Mouse (Mus musculus) thymus, postnatal 14 days (tissue): Measurements from ENCODE around the gene Nabp2.

Experiments
- DNase-seq: peaks from one replicate; pipeline ENCODE4 v3.0.0; 2021

The Nabp2 gene

GRCm38 (mm10) chr10:128382482-128382881 is 28.8 kb downstream of the Nabp2 start:
- DNase-seq: no peak

- DNase-seq: no peak
Observed at GRCm38 (mm10) chr10:128380565-128380964, 30.7 kb downstream of the Nabp2 start.

GRCm38 (mm10) chr10:128379260-128379659 is 32.0 kb downstream of the Nabp2 start:
- DNase-seq: no peak

DNA sequence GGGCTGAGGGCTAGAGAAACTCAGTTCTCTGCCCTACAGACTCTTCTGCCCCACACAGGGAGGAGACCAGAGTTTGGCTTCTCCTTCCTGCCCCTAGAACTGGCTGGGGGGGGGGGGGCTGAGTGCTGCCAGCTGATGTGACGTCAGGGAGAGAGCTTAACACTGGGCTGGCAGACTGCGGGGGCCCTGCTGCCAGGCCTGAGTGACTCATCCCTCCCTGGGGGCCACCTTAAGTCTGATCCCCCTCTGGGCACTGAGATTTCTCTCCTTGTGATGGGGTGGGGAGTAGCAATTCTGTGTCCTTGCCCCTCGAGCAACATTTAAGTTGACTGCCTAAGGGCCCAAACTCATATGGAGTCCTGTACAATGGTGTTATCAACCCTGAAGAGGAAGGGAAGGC is 32.8 kb downstream of the Nabp2 start:
- DNase-seq: no peak

DNA sequence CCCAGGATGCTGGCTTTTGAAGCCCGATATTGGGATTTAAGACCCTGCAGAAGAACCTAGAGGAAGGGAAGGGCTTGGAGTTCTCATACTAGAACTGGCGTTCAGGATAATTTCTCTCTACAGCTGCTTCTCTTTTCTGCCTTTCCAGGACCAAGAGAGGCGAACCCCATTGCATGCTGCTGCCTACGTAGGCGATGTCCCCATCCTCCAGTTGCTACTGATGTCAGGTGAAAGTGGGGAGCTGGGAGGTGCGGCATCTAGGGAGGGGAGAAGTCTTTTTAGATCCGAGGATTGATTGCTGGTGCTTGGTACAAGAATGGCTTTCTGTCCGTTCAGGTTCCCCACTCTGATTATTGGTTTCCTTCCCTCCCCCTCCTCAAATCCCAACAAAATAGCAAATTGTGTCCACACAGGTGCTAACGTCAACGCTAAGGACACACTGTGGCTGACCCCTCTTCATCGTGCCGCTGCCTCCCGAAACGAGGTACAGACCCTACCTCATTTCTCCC is 33.3 kb downstream of the Nabp2 start:
- no peak for DNase-seq

DNA sequence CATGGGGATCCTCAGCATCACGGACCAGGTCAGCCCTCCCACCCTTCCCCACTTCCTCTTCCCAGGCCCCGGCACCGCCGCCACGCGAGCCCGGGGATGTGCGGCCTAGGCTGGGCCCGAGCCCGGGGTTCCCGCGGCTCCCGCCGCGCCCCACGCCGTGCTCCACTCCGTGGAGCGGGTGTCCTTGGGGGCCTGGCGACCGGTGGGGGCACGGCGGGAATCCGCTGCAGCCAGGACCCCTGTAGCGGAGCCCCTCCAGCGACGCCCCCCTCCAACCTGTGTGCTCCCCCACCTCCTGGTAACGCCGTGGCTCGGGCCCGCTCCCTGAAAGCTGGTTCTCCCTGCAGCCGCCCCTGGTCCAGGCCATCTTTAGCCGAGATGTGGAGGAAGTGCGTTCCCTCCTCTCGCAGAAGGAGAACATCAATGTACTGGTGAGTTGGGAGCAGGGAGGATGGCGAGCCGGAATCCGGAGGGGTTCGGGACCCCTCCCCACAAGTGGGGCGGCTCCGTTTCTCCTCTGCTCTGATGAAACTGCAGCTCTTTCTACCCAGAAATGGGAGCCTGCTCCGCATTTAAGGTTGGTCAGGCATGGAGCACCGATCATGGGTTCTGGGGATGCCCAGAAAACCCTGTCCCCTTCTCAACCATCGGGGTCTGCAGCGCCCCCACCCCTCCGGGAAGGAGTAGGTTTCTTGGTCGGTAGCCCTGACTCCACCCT is 33.9 kb downstream of the Nabp2 start:
- peak; percentile 64 for DNase-seq

DNA sequence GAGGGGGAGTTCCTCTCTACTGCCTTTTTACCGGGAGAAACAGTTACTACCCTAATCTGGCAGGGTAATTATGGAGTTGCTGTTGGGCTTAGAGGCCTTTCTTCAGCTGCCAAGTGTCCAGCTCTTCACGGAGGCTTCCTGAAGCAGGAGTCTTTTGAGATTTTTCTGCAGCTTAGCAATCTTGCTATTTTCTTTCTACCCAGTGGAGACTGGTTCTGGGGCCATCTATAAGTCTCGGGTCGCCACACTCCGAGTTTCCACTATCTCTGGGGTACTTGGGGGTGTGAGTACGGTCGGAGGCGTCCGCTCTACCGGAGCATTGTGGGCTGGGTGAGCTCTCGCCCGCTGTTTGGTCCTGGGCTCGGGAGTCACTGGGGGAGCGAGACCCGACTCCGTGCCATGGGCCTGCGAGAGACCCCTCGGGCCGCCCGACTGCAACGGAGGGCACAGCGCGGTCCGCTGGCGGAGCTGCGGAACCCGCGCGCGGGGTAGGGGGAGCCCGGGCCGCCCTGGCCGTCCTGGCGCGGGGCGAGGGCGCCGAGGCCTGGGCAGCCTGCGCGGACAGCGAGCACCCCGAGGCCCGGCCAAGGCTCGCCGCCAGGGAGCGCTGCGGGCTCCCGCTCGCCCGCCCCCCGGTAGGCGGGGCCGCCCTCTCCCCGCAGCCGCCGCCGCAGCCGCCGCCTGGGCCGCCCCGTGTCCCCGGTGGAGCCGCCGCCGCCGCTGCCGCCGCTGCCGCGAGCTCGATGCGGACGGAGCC is 34.7 kb downstream of the Nabp2 start, which contains the start of gene Ankrd52:
Gene Ankrd52, plus strand, starts transcription at position 661 of the 757 bp plus-strand sequence.
- DNase-seq: peak; percentile 88

DNA sequence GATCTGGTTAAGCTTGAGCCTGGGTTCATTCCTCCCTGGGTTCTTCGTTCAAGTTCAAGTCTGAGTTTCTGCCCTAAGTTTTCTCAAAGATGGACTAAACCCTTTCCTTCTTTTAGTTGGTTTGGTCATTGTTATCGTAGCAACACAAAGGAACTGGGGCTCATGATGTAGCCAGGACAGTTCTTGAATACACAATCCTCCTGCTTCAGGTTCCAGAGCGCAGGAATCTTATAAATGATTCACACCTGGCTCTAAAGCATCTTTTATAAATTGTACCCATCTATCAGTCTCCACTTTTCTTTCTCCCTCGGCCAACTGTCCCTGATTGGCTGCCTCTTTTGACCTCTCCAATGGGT is 35.2 kb downstream of the Nabp2 start:
- no peak for DNase-seq

DNA sequence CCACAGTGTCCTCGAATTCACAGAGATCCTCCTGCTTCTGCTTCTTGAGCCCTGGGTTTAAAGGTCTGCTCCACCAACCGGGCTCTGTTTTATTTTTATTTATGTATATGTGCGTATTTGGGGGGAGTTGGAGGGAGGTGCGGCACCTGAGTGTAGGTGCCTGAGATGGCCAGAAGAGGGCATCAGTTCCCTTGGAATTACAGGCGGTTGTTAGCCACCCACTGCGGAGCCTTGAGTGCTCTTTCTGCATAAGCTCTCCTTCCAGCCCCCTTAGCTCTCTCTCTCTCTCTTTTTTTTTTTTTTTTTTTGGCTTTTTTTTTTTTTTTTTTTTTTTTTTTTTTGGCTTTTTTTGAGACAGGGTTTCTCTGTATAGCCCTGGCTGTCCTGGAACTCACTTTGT is 36.9 kb downstream of the Nabp2 start:
- peak; percentile 33 for DNase-seq

DNA sequence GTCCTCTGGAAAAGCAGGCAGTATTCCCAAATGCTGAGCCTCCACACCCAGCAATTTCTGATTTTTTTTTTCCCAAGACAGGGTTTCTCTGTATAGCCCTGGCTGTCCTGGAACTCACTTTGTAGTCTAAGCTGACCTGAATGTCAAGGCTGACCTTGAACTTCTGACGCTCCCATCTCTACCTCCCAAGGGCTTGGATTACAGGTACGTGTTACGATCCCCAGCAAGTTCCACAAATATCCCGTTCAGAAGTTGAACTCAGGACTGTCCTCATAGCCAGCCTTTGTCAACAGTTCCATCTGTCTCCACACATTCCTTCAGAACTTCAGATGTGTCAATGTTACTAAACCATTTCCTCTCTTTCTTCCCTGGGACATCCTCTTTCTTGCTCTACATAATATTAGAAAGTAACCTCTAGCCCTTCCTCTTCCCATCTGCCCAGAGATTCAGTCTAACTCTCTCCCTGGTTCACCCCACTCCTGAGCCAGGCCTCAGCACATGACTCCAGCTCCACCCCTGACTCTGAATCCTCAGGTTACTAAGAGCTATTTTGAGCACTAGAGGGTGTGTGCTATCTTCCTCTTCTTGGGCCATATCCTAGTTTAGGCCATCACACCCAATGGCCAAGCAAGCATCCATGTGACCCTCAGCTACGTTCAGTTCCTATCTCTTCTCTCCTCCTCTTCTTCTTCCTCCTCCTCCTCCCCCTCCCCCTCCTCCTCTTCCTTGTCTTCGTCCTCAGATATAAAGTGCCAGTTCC is 38.1 kb downstream of the Nabp2 start:
- DNase-seq: no peak

DNA sequence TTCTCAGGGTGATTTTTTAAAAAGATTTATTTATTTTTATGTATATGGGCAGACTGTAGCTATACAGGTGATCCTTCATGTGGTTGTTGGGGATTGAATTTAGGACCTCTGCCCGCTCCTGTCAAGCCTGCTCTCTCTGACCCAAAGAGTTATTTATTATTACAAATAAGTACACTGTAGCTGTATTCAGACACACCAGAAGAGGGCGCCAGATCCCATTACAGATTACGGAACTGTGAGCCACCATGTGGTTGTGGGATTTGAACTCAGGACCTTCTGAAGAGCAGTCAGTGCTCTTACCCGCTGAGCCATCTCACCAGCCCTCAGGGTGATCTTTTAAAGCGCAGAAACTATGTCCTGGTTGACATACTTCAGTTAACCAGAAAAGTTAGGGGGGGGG is 39.1 kb downstream of the Nabp2 start:
- no peak for DNase-seq

- no peak for DNase-seq
Observed at GRCm38 (mm10) chr10:128370601-128371000, 40.7 kb downstream of the Nabp2 start.

DNA sequence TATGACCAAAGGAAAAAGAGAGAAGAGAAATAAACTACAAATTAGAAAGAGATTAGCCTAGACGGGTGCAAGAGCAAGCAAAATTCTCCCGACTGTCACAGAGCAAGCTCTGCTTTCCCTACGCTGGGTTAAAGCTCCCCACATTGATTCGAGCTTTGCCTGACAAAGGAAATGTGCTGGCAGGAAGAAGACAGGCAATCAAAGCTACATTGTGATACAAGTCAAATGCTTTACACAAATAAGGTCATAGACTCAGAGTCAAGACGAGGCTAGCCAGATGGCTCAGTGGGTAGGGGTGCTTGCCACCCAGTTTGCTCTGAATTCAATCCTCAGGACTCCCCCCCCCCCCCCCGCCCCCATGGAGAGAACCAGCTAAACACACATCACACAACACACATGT is 41.3 kb downstream of the Nabp2 start:
- no peak for DNase-seq

- no peak for DNase-seq
Observed at GRCm38 (mm10) chr10:128369599-128369998, 41.7 kb downstream of the Nabp2 start.

DNA sequence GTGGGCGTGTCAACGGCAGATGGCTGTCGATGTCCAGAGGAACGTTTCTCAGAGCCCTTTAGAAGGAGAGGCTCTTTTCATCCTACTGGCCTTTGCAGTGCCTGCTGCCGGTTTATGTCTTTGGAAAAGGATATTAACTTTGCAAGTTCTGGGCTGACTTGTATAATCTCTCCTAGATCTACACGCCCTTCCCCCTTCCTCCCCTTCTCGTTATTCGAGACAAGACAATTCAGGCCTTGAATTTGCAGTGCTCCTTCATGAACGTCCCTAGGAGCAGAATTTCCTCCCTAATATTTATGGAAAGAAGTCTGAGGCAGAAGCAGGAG is 42.1 kb downstream of the Nabp2 start:
- DNase-seq: no peak

GRCm38 (mm10) chr10:128368402-128369217 is 42.7 kb downstream of the Nabp2 start, which contains the start of gene Coq10a:
Coq10a (minus strand) TSS chr10:128368997.
- peak; percentile 94 for DNase-seq

DNA sequence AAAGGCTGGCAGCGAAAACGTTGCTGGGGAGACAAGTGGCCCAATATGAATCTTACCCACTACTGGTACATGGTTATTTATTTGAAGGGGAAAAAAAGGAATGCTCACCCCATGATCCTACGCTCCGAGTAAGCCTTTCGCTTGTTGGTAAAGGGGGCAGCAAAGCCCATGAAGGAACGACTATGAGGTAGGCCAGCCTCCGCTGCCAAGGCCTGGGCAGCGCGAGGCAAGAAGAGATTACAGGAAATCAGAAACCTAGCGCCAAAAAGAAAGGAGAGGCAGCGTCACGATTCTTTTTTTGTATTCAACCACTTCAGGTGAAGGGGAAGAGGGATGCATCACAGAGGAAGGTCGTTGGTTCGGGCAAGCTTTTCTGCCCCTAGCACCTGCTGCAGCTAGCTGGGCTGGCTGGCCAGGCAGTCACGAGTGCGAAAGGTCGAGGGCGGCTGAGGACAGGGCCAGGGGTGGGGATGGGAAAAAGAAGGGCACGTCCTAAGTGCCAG is 43.3 kb downstream of the Nabp2 start:
- DNase-seq: no peak

DNA sequence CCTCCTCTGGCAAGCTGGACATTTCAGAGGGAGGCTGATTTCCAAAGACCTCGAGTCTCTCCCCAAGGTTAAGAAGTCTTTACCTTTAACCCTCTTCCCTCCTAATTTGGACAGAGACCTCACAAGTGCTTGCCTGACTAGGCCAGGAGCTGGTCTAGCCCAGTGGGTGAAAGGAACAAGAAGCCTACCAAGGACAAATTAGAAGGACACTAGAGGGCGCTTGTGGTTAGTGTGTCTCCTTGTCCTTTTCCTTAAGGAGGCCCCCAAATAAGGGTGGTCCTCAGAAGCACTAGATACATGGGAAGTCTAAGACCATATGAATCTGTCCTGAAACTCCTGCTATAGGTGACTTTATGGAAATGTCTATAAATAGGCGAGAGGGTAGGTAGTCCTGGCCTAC is 48.7 kb downstream of the Nabp2 start:
- peak; percentile 44 for DNase-seq

DNA sequence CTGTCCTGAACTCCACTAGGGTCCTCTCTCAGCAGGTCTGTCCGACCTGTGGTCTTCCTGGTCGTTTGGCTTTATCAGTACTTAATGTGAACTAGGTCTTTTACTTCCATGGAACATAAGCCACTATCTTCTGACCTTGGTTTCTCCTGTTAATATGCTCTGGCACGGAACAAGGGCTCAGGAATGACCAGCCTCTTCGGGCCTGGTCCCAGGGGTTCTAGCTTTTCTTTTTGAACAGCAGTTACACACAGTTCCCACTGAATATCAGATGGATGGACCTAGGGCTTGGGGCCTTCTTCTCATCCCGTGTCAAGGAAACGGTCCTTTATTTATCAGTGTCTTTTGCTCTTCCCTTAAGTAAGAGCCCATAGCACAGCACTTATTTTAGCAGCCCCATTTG is 49.5 kb downstream of the Nabp2 start:
- no peak for DNase-seq

GRCm38 (mm10) chr10:128359226-128359625 is 52.1 kb downstream of the Nabp2 start:
- no peak for DNase-seq

DNA sequence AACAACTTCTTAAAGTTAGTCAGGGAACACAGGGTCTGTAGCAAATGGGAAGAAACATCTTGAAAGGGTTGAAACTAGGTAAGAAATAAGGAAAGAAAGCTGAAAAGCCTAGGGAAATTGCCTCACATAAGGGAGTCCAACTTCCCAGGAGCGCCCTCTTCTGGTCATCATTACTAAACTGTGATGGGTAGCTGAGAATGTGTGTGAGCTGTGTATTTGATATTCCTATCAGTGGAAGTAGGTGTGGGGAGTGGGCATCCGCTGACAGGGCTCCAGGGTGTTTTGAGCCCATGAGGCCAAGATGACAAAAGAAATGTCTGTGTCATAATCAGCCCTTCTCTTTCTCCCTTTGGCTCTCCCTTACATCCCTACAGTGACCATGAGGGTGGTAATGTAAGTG is 52.5 kb downstream of the Nabp2 start:
- peak; percentile 70 for DNase-seq
